Mouse (Mus musculus) stomach, embryonic 14.5 days (tissue): Measurements from ENCODE around the gene Msrb3. TPM values are rescaled to one million over a fixed set of nuclear protein-coding genes. Genes with fewer than 3 reads are reported as not detected.

Experiments used
- ATAC-seq: fragments of 200-750 bp; cut with Nextera tagmentation; 2 replicates; pipeline ENCODE4 v1.8.0; 2017; ENCODE audit warnings: low read depth, moderate TSS enrichment; ENCODE audit not compliant: insufficient number of reproducible peaks, insufficient read depth, low FRiP score
- H3K27ac ChIP-seq: fragments of 300-500 bp; sonication (generic); 2 replicates; pipeline ENCODE4 v1.5.1; 2014; ENCODE audit warnings: mild to moderate bottlenecking, low read length, moderate library complexity, mixed read lengths
- H3K27me3 ChIP-seq: fragments of 300-500 bp; sonication (generic); 2 replicates; pipeline ENCODE4 v1.6.1; 2014; ENCODE audit warnings: low read length, control low read depth, mixed read lengths; ENCODE audit not compliant: control insufficient read depth, insufficient read depth
- H3K36me3 ChIP-seq: fragments of 300-500 bp; sonication (generic); 2 replicates; pipeline ENCODE4 v1.6.1; 2014; ENCODE audit warnings: mild to moderate bottlenecking, control low read depth, low read length, moderate library complexity, mixed read lengths; ENCODE audit not compliant: control insufficient read depth, insufficient read depth
- H3K4me1 ChIP-seq: fragments of 300-500 bp; sonication (generic); 2 replicates; pipeline ENCODE4 v1.6.1; 2014; ENCODE audit warnings: low read length, control low read depth, mixed read lengths; ENCODE audit not compliant: control insufficient read depth, insufficient read depth
- H3K4me2 ChIP-seq: fragments of 300-500 bp; sonication (generic); replicated peaks from 2 replicates; pipeline ENCODE4 v1.6.1; 2014; ENCODE audit warnings: low read depth, low read length, control low read depth
- H3K4me3 ChIP-seq: fragments of 300-500 bp; sonication (generic); 2 replicates; pipeline ENCODE4 v1.5.1; 2014; ENCODE audit warnings: low read depth, low read length, control low read depth
- H3K9ac ChIP-seq: fragments of 300-500 bp; sonication (generic); replicated peaks from 2 replicates; pipeline ENCODE4 v1.6.1; 2014; ENCODE audit warnings: low read depth, mild to moderate bottlenecking, control low read depth, low read length, moderate library complexity, mixed read lengths
- H3K9me3 ChIP-seq: fragments of 300-500 bp; sonication (generic); 2 replicates; pipeline ENCODE4 v1.6.1; 2016; ENCODE audit warnings: low read depth, low read length, control low read depth; ENCODE audit not compliant: control insufficient read depth
- WGBS: fragments of 180-500 bp; shearing (Covaris S2); extraction: QIAGEN DNeasy Blood & Tissue Kit; methylation state at CpG from one replicate; pipeline ENCODE4 v1.1.7; 2014; 5-methylcytosine and 5-hydroxymethylcytosine counted together
- polyA plus RNA-seq: library from polyadenylated mRNA; unstranded; fragments of >200 nt; fragmentation: Nextera tagmentation; extraction: Ambion mirVana; gene quantifications from 2 replicates; pipeline ENCODE4 v1.2.1, GENCODE M21; 2014

Gene Msrb3
- polyA plus RNA-seq, 1 experiment from 2014 or later = 33.3 TPM

DNA sequence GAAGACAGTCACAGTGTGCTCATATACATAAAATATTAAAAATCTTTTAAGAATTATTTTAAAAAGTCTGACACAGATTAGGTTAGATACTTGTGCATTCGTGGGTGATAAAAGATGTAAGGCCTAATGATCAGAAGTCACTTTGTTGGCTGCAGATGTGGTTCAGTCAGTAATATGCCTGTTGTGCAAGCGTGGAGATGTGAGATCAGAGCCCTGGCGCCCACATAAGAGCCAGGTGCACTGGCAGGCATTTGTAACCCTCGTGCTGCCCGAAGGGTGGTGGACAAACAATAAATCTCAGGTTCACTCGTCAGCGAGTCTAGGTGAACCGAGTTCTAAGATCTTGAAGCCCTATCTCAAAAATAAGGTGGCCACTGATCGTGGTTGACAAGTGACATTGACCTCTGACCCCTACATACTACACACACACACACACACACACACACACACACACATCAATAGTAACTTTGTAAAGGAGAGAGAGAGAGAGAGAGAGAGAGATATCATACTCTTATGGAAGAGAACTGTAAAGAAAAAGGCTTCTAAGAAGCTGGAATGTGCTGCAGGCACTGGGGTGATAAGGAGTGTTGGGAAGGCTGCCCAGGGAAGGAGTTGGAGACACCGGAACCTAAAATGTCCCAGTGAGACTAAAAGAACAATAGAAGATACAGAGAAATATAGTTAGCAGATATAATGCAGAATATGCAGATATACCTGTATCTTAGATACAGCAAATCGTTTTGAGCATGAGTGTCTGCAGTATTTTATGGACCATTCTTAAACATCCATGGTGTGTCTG, 10.1 kb upstream of the Msrb3 start:
- no peak overlapping the region for H3K27ac ChIP-seq
- H3K4me2 ChIP-seq = no peak overlapping the region
- no peaks in the 10 kb centered on the region for H3K9me3 ChIP-seq
- no peaks in the 10 kb centered on the region for H3K4me1 ChIP-seq
- no peak overlapping the region for H3K9ac ChIP-seq
- ATAC-seq = no peak
- 83% methylated on average over 11 of the region's 11 CpGs for WGBS
- H3K36me3 ChIP-seq = no peaks in the 10 kb centered on the region
- no peak overlapping the region for H3K4me3 ChIP-seq
- H3K27me3 ChIP-seq = no peaks in the 10 kb centered on the region

DNA sequence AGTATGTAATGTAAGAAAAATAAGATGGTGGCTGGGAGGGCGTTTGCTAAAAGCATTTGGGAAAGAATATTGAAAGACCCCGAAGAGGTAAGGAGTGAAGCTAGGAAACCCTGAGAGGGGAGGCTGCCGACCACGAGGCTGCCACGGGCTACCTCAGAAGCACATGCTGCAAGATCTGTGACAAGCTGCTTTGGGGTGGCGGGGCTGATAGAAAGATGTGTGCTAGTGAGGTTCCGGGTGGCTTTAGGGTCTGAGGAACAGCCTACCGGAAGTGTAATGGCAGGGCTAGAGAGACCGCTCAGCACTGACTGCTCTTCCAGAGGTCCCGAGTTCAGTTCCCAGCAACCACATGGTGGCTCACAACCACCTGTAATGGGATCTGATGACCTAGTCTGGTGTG, 5.8 kb upstream of the Msrb3 start:
- Histone ChIP-seq H3K9me3 (no peaks in the 10 kb centered on the region), H3K27ac (no peak overlapping the region), H3K4me3 (no peak overlapping the region), H3K36me3 (no peaks in the 10 kb centered on the region), H3K27me3 (no peaks in the 10 kb centered on the region), H3K9ac (no peak overlapping the region), H3K4me2 (no peak overlapping the region), H3K4me1 (peaks cover 10% of the 10 kb centered on the region)
- ATAC-seq = no peak
- WGBS = 88% methylated on average over 10 of the region's 10 CpGs

GRCm38 (mm10) chr10:120903843-120904468, 5.1 kb upstream of the Msrb3 start:
- no peak overlapping the region for H3K27ac ChIP-seq
- no peak overlapping the region for H3K9ac ChIP-seq
- no peak overlapping the region for H3K4me2 ChIP-seq
- H3K27me3 ChIP-seq = no peaks in the 10 kb centered on the region
- no peaks in the 10 kb centered on the region for H3K36me3 ChIP-seq
- H3K4me1 ChIP-seq = peaks cover 10% of the 10 kb centered on the region
- H3K9me3 ChIP-seq = no peaks in the 10 kb centered on the region
- no peak for ATAC-seq
- H3K4me3 ChIP-seq = no peak overlapping the region
- WGBS = 77% methylated on average over 4 of the region's 4 CpGs

DNA sequence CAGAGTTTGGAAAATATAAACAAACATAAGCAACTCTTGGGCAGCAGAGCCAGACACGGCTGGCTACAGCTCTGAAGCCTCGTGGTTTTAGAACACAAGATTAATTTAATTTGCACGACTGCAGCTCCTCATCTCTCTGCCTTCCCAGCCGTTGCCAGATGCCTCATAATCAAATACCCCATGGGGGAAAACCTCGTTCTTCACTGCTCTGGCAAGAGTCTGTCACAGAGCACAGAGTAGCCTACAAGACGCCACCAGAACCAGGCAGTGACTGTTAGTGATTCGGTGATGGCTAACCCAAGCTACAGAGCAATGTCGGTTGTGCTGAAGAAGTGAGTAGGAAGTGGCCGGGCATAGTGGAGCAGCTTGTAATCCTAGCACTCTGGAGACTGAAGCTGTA, 2.8 kb upstream of the Msrb3 start:
- H3K27ac ChIP-seq = no peak overlapping the region
- no peak overlapping the region for H3K4me2 ChIP-seq
- H3K27me3 ChIP-seq = no peaks in the 10 kb centered on the region
- H3K4me1 ChIP-seq = peaks cover 14% of the 10 kb centered on the region
- H3K9ac ChIP-seq = no peak overlapping the region
- H3K4me3 ChIP-seq = no peak overlapping the region
- no peaks in the 10 kb centered on the region for H3K9me3 ChIP-seq
- no peak for ATAC-seq
- no peaks in the 10 kb centered on the region for H3K36me3 ChIP-seq
- 45% methylated on average over 9 of the region's 9 CpGs for WGBS

DNA sequence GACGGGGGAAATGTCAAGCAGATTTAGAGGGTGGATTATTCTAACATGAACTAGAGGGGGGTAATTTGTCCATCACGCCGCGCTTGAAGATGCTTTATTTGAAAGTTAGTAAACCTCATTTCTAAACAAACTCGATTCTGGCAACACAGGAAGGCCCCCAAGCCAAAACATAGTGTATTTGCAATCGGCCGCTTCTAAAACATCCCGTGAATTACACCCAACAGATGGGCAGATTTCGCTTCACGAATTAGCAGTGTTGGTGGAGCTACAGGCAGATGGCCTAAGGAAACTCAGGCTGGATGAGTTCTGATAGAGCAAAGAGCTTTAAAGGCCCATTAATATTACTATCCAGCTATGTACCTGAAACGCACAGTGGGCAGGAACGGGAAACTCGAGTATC, 1.2 kb upstream of the Msrb3 start:
- peak overlapping the region; percentile 92 for H3K4me2 ChIP-seq
- H3K27ac ChIP-seq = peak overlapping the region; percentile 84

GRCm38 (mm10) chr10:120898357-120898756, 544 bp downstream of the Msrb3 start:
- peak overlapping the region; percentile 84 for H3K27ac ChIP-seq
- H3K4me1 ChIP-seq = peaks cover 17% of the 10 kb centered on the region
- no peaks in the 10 kb centered on the region for H3K9me3 ChIP-seq

More for the DNA sequence above, 1.2 kb upstream of the Msrb3 start:
- Histone ChIP-seq H3K9me3 (no peaks in the 10 kb centered on the region), H3K9ac (no peak overlapping the region), H3K4me3 (peak overlapping the region; percentile 2; the same call in 1 of the 2 replicates), H3K4me1 (peaks cover 17% of the 10 kb centered on the region), H3K36me3 (no peaks in the 10 kb centered on the region), H3K27me3 (no peaks in the 10 kb centered on the region)
- 34% methylated on average over 13 of the region's 13 CpGs for WGBS
- no peak for ATAC-seq

DNA sequence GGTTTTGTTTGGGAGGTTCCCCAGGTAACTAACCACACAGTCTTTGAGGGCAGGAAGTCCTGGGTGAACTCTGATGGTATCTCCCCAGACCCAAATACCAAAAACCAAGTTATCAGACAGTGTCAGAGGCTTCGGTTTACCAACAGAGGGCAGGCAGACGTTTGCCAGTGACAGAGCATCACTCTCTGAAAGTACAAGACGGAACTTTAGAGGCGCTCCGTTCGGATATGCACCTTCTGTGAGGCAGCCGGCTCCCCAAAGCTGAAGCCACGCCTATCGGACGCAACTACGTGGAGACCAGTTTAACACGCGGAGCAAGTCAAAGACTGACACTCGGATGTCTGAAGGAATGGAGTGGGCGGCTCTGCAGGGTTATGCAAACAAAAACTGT, 3.0 kb downstream of the Msrb3 start:
- Histone ChIP-seq H3K27ac (no peak overlapping the region), H3K4me3 (no peak overlapping the region), H3K9me3 (no peaks in the 10 kb centered on the region), H3K9ac (no peak overlapping the region), H3K4me1 (peaks cover 13% of the 10 kb centered on the region), H3K27me3 (no peaks in the 10 kb centered on the region), H3K4me2 (0 out of 2 replicates have a peak overlapping the region, but pooled peaks have one; percentile 14), H3K36me3 (no peaks in the 10 kb centered on the region)
- WGBS = 29% methylated on average over 15 of the region's 15 CpGs
- ATAC-seq = no peak

More at GRCm38 (mm10) chr10:120898357-120898756, 544 bp downstream of the Msrb3 start:
- Histone ChIP-seq H3K4me3 (peak overlapping the region; percentile 71), H3K4me2 (peak overlapping the region; percentile 92), H3K27me3 (no peaks in the 10 kb centered on the region), H3K9ac (peak overlapping the region; percentile 72), H3K36me3 (no peaks in the 10 kb centered on the region)
- ATAC-seq = peak; percentile 6; the same call in 1 of the 2 replicates
- under 1% methylated on average over 49 of the region's 49 CpGs for whole genome bisulfite sequencing

DNA sequence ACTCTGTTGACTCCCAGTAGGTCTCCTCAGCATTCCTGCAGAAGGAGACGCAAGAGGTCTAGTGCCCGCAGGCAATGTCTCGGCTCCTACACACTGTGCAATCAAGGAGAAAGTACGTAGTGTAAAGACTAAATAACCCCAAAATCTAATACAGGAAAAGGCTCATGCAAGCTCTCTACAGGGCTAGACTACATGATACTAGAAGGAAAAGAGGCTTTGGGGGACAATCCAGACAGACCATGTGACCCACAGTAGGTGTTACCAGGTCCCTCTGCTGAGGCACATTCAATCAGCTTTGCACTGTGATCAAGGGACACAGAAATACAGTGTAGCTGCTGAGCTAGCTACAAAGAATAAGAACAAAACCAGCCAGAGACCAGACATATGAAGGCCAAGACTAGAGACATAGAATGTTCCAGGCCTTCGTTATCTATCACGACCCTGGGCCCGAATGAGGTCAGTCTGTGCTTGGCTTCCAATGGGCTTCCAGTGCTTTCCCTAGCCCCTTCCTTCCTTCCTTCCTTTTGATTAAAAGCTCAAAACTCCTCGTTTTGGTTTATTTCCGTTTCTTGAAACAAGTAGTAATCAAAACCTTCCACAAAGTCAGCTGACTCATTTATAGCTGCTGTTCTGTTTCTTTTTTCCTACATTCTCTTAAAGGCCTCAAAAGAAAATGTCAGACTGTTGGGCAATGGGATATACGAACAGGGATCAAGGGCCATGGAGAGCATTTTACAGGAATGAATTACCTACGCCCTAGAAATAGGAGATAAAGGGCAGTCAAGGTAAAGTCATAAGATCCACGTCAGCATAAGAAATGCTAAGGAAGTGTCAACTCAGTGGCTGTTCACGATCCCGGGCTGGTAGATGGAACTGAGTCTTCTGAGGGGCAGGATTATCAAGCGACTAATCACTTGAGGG, 3.7 kb downstream of the Msrb3 start:
- Histone ChIP-seq H3K4me2 (no peak overlapping the region), H3K36me3 (no peaks in the 10 kb centered on the region), H3K27ac (no peak overlapping the region), H3K4me3 (no peak overlapping the region), H3K27me3 (no peaks in the 10 kb centered on the region), H3K9ac (no peak overlapping the region), H3K9me3 (no peaks in the 10 kb centered on the region), H3K4me1 (peaks cover 7% of the 10 kb centered on the region)
- ATAC-seq = no peak
- WGBS = 79% methylated on average over 15 of the region's 15 CpGs
